Mouse (Mus musculus): ENCODE measurements around the gene Tm2d1.

DNA sequence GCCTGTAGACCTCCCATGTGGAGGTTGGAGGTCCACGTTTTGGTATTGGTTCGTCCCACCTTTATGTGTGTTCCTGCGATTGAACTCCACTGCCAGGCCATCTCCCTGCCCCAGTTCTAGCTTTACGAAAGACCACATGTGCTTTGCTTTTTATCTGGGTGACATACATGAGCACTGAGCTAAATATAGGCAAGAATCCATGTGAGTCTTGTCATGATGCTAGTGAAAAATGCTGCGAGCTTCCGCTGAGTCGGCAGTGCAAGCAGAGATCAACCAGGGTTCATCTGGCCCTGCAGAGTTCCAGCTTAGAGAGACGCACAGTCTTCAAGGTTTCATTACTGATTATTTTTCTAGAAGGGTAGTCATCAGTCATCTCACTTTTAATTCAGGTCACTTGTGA, 45.3 kb upstream of the Tm2d1 start:
- TF ChIP-seq CTCF (conservative IDR thresholded peaks at IDR 0.05; ENCODE audit: low read length): no peak
- no peak for TF ChIP-seq POU5F1 (IDR thresholded peaks at IDR 0.05; ENCODE audit: borderline replicate concordance, low read length)
- TF ChIP-seq NANOG (IDR thresholded peaks at IDR 0.05; ENCODE audit: borderline replicate concordance, low read length): no peak

Data from E14TG2a.4 (cell line).